Mouse (Mus musculus) left cerebral cortex, adult 18-20 months (tissue): Measurements from ENCODE around the gene Plekha8. TPM values are rescaled to one million over a fixed set of nuclear protein-coding genes. Genes with fewer than 3 reads are reported as not detected.
A peak's percentile ranks its signal among the peaks of the same experiment; 100 is the strongest.

Source experiments
- DNase-seq, 2 experiments: peaks; one replicate each; pipeline ENCODE4 v3.0.0; 2021 to 2022; ENCODE audit warnings: low spot score in 2 of 2, mixed read lengths in 1 of 2
- total RNA-seq, 2 experiments: library from RNA; stranded (reverse); gene quantifications; 2 replicates each; pipeline ENCODE4 v1.2.3; 2021

The Plekha8 gene
- total RNA-seq, 2 experiments from 2014 or later, result 11.2 to 13.1 TPM

GRCm38 (mm10) chr6:54573218-54573955 is 21.5 kb upstream of the Plekha8 start:
- DNase-seq, result no peak

GRCm38 (mm10) chr6:54586175-54586574 is 8.7 kb upstream of the Plekha8 start:
- peak; percentile 53 to 71 for DNase-seq

GRCm38 (mm10) chr6:54586911-54587310 is 8.0 kb upstream of the Plekha8 start:
- DNase-seq, result no peak

GRCm38 (mm10) chr6:54587683-54588082 is 7.2 kb upstream of the Plekha8 start:
- DNase-seq, result no peak

GRCm38 (mm10) chr6:54588212-54588611 is 6.7 kb upstream of the Plekha8 start:
- DNase-seq, result no peak

GRCm38 (mm10) chr6:54590691-54591090 is 4.2 kb upstream of the Plekha8 start:
- no peak for DNase-seq

- DNase-seq, result no peak
These were observed 3.1 kb upstream of the Plekha8 start for GRCm38 (mm10) chr6:54591778-54592177.

- peak; percentile 90 to 95 for DNase-seq
These were observed 1.9 kb upstream of the Plekha8 start for GRCm38 (mm10) chr6:54592938-54593535.

- no peak for DNase-seq
These were observed 994 bp upstream of the Plekha8 start for GRCm38 (mm10) chr6:54593766-54594468.

GRCm38 (mm10) chr6:54595330-54595878 is 493 bp downstream of the Plekha8 start:
- DNase-seq, result no peak

GRCm38 (mm10) chr6:54597208-54597607 is 2.3 kb downstream of the Plekha8 start, which contains the start of gene Fkbp14:
Gene Fkbp14 (minus strand): TSS chr6:54597308.
- DNase-seq, result no peak

- DNase-seq, result no peak
These were observed 2.8 kb downstream of the Plekha8 start for GRCm38 (mm10) chr6:54597711-54598110.

GRCm38 (mm10) chr6:54600681-54601347 is 5.9 kb downstream of the Plekha8 start:
- no peak for DNase-seq

- DNase-seq, result no peak
These were observed 8.0 kb downstream of the Plekha8 start for GRCm38 (mm10) chr6:54602891-54603290.

GRCm38 (mm10) chr6:54604001-54604715 is 9.2 kb downstream of the Plekha8 start:
- DNase-seq, result no peak

- DNase-seq, result no peak
These were observed 11.3 kb downstream of the Plekha8 start for GRCm38 (mm10) chr6:54606241-54606640.

- DNase-seq, result no peak
These were observed 22.5 kb downstream of the Plekha8 start for GRCm38 (mm10) chr6:54617363-54617762.

- no peak for DNase-seq
These were observed 24.6 kb downstream of the Plekha8 start for GRCm38 (mm10) chr6:54619530-54619929.

GRCm38 (mm10) chr6:54620357-54620756 is 25.4 kb downstream of the Plekha8 start:
- DNase-seq, result no peak

- DNase-seq, result no peak
These were observed 33.5 kb downstream of the Plekha8 start for GRCm38 (mm10) chr6:54628381-54628780.

- peak; percentile 26 to 29 for DNase-seq
These were observed 34.8 kb downstream of the Plekha8 start for GRCm38 (mm10) chr6:54629734-54630133.
